Mouse (Mus musculus) layer of hippocampus, adult 2 months (tissue): ENCODE results near the gene Myct1. TPM values are rescaled to one million over a fixed set of nuclear protein-coding genes. Genes with fewer than 3 reads are reported as not detected.

Experiments
- DNase-seq, 2 experiments: peaks; one replicate each; pipeline ENCODE4 v3.0.0; 2022; ENCODE audit warnings: low spot score in 2 of 2
- H3K27ac ChIP-seq: fragments of 200-600 bp; 2 replicates; pipeline ENCODE4 v1.8.1; 2022
- H3K4me3 ChIP-seq: fragments of 200-600 bp; 2 replicates; pipeline ENCODE4 v1.8.1; 2022; ENCODE audit warnings: mild to moderate bottlenecking
- CTCF ChIP-seq: fragments of 200-600 bp; conservative IDR thresholded peaks from 2 replicates; pipeline ENCODE4 v1.8.1; 2022; ENCODE audit warnings: antibody characterized with exemption, mild to moderate bottlenecking, moderate library complexity
- total RNA-seq, 2 experiments: library from RNA; stranded (reverse); gene quantifications; 2 replicates each; pipeline ENCODE4 v1.2.3; 2021

Myct1 gene
- total RNA-seq, 2 experiments from 2014 or later, result 0.20 to 0.25 TPM

GRCm38 (mm10) chr10:5573328-5573727 lies 20.2 kb upstream of the Myct1 start:
- peak; percentile 44 for TF ChIP-seq CTCF
- no peak overlapping the region for H3K27ac ChIP-seq
- no peak overlapping the region for H3K4me3 ChIP-seq
- no peak for DNase-seq

- TF ChIP-seq CTCF, result no peak
- Histone ChIP-seq H3K4me3 (no peak overlapping the region), H3K27ac (no peak overlapping the region)
- DNase-seq, result no peak
These were observed 2.5 kb upstream of the Myct1 start for GRCm38 (mm10) chr10:5591061-5591460.

- Histone ChIP-seq H3K4me3 (no peak overlapping the region), H3K27ac (no peak overlapping the region)
- TF ChIP-seq CTCF, result no peak
- no peak for DNase-seq
These were observed 1.6 kb upstream of the Myct1 start for GRCm38 (mm10) chr10:5591996-5592395.

- no peak for DNase-seq
- Histone ChIP-seq H3K27ac (no peak overlapping the region), H3K4me3 (peak overlapping the region; percentile 13; the same call in 1 of the 2 replicates)
- TF ChIP-seq CTCF, result no peak
These were observed 882 bp downstream of the Myct1 start for GRCm38 (mm10) chr10:5594457-5594856.

- DNase-seq, result no peak
- no peak for TF ChIP-seq CTCF
- H3K4me3 ChIP-seq, result no peak overlapping the region
- no peak overlapping the region for H3K27ac ChIP-seq
These were observed 3.0 kb downstream of the Myct1 start for GRCm38 (mm10) chr10:5596559-5596958.

GRCm38 (mm10) chr10:5600123-5600522 lies 6.5 kb downstream of the Myct1 start:
- TF ChIP-seq CTCF, result peak; percentile 91
- H3K4me3 ChIP-seq, result no peak overlapping the region
- peak; percentile 67 to 82 for DNase-seq
- no peak overlapping the region for H3K27ac ChIP-seq

GRCm38 (mm10) chr10:5603512-5603911 lies 9.9 kb downstream of the Myct1 start:
- Histone ChIP-seq H3K4me3 (no peak overlapping the region), H3K27ac (no peak overlapping the region)
- TF ChIP-seq CTCF, result no peak
- no peak for DNase-seq

- no peak for DNase-seq
- H3K4me3 ChIP-seq, result no peak overlapping the region
- no peak overlapping the region for H3K27ac ChIP-seq
- TF ChIP-seq CTCF, result no peak
These were observed 10.8 kb downstream of the Myct1 start for GRCm38 (mm10) chr10:5604371-5604770.

- DNase-seq, result no peak
- TF ChIP-seq CTCF, result no peak
These were observed 15.3 kb downstream of the Myct1 start for GRCm38 (mm10) chr10:5608874-5609273.

GRCm38 (mm10) chr10:5615186-5616040 lies 21.8 kb downstream of the Myct1 start:
- Histone ChIP-seq H3K4me3 (no peak overlapping the region), H3K27ac (no peak overlapping the region)

More at GRCm38 (mm10) chr10:5608874-5609273, 15.3 kb downstream of the Myct1 start:
- Histone ChIP-seq H3K27ac (no peak overlapping the region), H3K4me3 (no peak overlapping the region)

GRCm38 (mm10) chr10:5626268-5626667 lies 32.7 kb downstream of the Myct1 start:
- no peak overlapping the region for H3K4me3 ChIP-seq
- DNase-seq, result no peak
- TF ChIP-seq CTCF, result no peak
- H3K27ac ChIP-seq, result no peak overlapping the region

More at GRCm38 (mm10) chr10:5615186-5616040, 21.8 kb downstream of the Myct1 start:
- DNase-seq, result no peak
- no peak for TF ChIP-seq CTCF

- no peak overlapping the region for H3K4me3 ChIP-seq
- no peak for TF ChIP-seq CTCF
- DNase-seq, result no peak
- no peak overlapping the region for H3K27ac ChIP-seq
These were observed 40.2 kb downstream of the Myct1 start for GRCm38 (mm10) chr10:5633672-5634200.

- Histone ChIP-seq H3K4me3 (no peak overlapping the region), H3K27ac (no peak overlapping the region)
- peak; percentile 80 for TF ChIP-seq CTCF
- peak; percentile 56 to 60 for DNase-seq
These were observed 40.8 kb downstream of the Myct1 start for GRCm38 (mm10) chr10:5634336-5634735.

- DNase-seq, result no peak
- TF ChIP-seq CTCF, result peak; percentile 74
- Histone ChIP-seq H3K27ac (no peak overlapping the region), H3K4me3 (no peak overlapping the region)
These were observed 43.7 kb downstream of the Myct1 start for GRCm38 (mm10) chr10:5637322-5637721.
